Mouse (Mus musculus) retina, postnatal 1 day (tissue): Measurements from ENCODE around the gene Kcnn1.

Experiments used
- DNase-seq: peaks from one replicate; pipeline ENCODE4 v3.0.0-alpha.2; 2012

The Kcnn1 gene

DNA sequence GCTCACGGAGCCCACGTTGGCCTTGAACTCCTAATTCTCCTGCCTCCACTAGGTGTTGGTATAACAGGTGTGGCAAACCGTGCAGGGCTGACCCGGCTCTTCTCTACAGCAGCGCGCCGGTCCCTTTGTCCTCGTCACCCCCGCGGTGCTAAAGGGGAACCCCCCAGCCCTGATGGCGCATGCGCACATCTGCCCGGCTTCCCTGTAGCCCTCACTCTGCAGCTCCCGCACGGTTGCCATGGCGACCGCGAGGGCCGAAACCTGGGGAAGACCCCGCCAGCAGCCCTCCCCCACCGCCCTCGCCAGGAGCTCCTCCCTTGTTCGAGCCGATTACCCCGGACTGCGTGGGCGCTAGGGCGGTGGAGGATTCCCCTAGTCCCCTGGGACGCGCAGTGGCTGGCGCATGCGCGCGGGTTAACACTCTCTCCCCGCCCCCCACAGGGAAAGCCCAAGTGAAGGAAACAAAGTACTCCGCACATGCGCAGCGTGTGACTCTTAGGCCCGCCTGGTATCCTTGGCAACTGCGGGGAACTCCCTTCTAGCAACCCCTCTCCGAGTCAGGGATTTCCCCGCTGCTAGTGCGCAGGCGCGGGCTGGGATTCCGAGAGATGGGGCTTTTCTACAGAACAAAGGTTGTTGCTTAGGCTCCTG is 2.4 kb upstream of the Kcnn1 start:
- peak; percentile 100 for DNase-seq

DNA sequence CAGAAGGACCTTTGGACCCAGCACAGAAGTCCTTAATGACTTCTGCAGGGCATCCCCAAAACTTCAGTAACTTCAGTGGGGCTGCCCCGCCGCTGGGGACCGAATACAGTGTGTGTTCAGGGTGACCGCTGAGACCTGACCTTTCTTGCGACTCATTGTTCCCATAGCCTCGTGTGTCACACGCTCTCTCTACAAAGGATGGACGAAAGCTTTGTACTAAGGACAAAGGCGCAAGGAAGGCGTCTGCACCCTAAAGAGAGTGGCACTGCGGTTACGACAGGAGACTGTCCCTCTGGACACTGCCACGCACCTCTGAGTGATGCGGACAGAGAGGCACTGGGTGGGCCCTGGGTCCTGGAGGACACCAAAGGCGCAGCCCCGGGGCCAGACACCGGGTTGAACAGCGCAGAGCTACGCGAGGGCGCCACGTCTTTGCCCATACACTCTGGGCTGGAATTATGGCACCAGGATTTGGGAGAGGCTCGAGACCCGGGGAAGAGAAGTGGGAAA is 1.7 kb upstream of the Kcnn1 start:
- DNase-seq, result peak; percentile 61

DNA sequence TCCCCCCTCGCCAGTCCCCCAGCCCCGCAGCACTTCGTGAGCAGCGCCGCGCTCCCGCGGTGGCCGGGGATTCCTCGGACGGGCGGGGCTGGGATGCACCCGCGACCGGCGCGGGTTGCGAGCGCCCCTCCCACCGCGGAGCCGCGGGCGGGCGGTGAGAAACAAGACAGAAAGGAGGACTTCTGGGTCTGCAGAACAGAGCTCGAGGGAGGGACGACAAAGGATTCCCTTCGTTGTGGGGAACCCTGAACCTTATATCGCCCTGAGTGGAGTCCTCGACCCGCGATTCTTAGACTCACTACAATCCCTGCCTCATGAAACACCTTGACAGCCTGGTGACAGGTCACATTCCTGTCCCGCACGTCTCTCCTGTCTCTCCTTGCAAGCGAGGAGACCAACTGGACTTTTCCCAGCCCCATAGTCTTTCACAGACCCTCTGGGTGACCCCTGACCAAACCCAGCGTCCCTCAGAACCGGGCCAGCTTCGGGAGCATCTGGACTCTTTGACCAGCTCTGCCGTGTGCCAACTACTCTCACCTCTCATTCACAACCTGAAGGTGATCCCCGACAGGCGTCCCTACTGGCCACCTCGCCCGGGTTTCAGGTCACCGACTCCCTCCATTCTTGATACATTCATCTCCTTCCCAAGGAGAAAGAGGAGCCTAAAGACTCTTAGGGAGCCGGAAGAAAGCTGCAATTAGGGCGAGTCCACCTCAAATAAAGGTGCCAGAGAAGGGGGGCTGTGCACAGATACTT is 1.1 kb upstream of the Kcnn1 start:
- DNase-seq, result peak; percentile 57

DNA sequence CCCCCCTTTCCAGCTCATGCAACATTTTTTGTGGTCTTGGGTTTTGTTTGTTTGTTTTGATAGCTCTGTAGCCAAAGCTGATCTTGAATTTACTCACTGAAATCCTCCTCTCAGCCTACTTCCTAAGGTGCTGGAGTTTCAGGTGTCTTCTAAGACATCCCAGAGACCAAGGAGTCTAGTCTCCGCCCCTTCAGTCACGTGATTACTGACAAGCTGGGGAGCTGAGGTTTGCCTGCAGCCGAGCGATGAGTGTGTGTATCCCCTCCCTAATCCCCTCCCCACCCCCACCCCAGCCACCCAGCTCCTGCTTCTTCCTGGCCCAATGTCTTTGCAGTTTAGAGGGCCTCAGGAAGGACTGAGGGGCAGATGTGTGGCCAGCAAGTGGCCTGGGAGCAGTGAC is 5.5 kb downstream of the Kcnn1 start:
- peak; percentile 64 for DNase-seq

DNA sequence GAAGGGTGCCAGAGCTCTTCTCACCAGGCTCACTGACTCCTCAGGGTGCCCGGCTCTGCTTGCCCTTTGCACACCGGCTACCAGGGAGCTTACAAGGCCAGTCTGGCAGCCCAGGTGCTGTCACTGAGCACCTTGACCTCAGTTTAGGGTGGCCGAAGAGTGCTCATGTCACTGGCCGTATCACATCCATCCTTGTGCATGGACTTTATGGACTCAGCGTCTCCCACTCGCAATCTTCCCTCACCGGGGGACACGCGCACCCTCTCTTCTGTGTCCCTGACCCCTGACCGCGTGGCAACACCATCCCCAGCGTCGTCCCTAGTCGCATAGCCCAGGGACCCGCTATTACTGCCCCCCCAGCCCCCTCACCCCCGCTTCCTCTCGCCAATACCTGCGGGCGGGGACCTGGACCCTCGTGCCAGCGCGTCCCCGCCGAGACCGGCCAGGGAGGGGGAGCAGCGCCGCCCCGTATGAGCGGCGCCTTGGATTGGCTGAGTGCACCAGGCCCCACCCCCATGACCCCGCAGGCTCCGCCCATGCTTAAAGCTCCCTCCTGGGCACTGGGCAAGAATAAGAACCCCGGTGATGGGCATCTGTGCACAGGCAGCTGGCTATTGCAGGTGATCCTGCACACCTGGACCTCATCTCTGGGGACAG is 6.4 kb downstream of the Kcnn1 start:
- DNase-seq, result peak; percentile 80

DNA sequence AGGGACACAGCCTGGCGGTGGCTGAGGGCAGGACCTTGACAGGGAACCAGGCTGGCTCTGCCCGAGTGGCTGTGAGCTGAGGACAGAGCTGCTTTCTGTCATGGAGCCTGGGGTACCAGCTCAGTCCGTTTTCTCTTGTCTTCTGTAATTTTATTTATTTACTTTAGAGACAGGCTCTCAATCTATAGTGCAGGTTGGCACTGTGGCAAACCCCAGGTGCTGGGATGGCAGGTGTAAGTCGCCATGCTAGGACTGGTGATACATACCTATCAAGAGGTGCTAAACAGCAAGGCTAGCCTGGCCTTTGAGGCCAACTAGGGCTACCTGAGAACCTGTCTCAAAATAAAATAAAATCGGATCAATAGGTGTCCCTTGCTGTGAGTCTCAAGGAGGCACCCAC is 7.0 kb downstream of the Kcnn1 start:
- no peak for DNase-seq

DNA sequence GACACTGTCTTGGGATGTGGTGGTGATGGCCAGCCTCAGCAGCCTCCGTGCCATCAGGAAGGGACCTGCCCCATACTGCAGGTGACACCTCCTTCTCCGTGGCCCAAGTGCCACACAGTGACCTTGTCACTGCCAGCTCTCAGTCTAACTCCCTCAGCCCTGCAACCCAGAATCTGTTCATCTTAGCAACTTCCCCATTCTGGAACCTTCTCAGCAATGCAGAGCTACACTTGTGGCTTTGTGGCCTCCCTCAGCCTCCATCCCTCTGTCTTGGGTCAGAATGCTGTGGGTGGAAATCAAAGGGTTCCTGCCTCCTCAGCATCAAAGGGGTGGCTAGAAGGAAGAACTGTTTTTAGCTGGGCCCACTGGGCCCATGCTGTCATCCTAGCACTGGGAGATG is 9.2 kb downstream of the Kcnn1 start:
- DNase-seq, result no peak

DNA sequence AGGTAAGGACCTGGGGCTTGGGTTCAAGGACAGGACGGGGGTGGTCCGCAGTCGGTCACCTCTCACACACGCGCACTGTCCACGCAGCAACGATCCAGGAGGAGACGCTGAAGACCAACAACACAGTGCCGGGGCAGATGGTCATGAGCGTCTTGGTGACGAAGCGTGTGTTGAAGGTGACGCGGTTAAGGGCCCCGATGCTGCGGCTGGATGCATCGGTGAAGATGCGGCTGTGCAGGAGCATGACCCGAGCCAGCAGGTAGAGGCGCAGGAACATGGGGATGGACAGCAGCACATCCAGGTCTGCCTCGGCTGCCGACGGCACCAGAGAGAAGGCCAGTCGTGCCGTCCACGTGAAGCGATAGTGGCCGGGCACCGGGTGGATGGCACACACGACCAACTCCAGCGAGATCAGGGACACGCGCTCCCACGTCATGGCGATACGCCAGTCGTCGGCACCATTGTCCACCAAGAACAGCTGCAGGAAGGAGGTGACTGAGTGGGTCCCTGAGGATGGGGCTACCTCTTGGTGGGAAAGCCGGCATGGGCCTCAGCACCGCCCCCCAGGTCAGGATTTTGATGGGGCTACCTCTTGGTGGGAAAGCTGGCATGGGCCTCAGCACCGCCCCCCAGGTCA is 10.3 kb downstream of the Kcnn1 start:
- DNase-seq, result no peak

DNA sequence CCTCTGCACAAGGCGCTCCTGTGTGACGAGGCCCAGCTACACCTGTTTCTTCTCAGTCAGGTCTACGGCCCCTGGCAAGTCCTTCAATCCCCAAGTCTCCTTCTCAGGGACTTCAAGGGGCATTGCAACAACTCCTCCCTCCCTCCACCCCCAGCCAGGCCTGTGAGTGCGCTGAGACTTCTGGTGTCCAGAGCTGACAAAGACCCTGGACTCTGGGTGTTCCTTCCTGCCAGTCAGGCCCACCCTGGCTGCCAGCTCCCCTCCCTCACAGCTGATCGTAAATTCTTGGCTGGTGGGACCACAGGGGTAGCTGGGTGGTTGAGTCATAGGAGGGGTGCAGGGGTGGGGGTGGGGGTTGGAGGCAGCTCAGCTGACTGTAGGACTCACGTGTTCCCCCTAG is 11.2 kb downstream of the Kcnn1 start:
- DNase-seq, result no peak

DNA sequence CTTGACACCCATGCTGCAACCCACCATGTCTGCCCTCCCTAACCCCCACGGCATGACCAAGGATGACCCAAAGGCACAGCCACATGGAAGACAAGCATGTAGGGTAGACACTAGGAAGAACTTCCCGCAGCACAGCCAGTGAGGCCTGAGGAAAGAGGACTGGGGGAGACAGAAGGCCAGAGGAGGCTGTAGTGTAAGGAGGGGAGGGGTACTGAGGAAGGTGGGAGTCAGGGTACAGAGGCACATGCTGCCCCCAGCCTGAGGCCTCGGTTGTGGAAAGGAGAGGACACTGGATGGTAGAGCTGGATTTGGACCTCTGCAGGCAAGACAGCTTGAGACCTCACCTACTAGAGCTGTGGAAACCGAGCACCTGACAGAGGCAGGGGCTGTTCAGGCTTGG is 12.1 kb downstream of the Kcnn1 start:
- DNase-seq, result no peak

DNA sequence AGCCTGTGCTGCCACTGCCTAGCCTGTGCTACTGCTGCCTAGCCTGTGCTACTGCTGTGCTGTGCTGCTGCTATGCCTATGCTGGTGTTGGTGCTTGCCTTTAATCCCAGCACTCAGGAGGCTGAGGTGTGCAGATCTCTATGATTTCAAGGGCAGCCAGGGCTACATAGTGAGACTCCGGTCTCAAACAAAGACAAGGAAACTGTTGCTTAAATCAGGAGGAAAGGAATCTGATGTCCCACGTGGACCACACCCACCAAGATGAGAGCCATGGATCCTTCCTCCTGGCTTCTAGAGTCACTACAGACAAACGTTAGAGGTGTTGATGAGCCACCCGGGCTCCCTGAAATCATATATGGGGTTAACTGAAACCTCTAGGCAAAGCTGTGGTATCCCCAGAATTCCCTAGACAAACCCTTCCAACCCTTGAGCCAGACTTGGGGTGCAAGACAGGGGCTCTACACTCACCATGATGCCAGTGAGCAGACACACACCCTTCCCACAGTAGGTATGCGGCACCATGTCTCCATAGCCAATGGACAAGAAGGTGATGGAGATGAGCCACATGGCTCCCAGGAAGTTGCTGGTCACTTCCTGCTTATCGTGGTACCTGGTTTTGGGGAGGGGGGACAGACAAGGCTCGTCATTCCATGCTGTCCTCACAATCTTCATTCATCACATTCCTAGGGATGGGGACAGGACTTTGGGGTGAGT is 12.8 kb downstream of the Kcnn1 start:
- DNase-seq, result no peak

DNA sequence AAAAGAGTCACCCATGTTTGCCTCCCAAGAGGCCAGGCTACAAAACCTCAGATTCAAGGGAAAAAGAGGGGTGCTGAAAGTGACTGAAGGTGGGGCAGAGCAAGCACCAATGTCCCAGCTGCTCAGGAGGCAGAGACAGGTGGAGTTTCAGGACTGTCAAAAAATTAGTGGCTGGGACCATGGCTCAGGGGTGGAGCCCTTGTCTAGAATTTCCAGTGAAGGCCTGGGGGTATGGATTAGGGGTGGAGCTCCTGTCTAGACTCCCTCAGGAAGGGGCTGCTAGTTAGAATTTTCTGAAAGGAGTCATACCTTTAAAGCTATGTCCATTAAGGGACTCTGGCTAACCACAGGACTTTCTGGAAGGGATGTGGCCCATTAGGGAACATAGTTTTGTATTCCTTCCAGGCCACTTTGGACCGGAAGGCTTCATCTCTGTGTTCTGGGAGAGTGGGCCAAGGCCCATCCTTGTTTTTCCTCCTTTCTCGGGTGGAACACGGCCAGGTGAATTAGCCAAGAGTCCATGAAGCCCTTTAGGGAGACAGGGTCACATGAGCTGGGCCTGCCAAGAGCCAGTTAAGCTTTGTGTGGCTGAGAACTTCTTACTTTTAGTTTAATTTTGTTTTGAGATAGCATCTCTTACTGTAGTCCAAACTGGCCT is 13.6 kb downstream of the Kcnn1 start:
- DNase-seq, result no peak

DNA sequence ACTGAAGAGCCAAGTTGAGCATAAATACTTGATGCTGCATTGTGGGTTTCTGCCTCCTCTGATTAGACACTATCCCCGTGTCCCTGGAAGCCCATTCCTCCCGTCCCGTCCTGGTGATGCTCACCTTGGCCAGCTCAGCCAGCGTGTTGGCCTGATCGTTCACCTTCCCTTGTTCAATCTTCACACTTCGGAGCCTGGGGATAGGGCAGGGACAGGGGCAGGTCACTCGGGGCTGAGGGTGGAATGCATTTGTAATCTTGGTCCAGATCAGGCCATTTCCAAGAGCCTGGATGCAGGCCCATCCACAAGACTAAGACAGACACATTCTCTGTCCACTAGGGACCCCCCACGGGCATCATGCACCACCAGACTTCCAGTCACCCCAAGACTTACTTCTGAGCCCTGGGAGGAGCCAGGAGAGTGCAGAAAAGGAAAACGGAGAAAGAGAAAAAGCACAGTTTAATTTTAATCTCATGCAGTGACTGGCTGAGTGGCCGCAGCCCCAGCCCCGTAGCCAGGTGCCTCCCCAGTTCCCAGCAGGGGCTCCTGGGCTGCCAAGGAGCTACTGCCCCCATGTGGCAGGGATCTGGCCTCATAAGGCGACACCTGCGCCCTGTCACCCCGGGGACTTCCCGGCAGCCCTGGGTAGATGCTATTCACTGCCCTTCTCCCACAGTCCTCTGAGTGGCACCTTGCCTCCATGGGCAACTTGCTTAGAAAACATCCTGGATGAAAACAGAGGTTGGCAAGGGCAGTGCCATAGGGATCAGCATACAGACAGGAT is 16.5 kb downstream of the Kcnn1 start:
- DNase-seq, result no peak

DNA sequence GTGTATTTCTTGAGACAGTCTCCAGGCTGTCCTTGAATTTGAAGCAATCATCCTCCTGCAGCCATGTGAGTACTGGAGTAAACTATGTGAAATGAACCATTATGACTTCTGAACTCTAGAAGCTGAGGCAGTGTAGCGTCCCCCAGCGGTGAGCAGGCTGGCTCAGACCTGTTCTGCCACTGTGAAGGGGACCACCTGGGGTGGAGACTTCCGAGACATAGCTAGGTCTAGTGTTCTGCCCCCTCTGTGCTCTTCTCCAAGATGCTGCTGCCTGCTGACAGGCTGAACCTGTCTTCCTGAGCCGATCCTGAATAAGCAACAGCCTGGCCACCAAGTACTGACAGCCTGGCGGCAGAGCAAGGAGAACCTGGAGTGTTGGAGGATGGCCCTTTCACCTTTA is 17.9 kb downstream of the Kcnn1 start:
- no peak for DNase-seq

DNA sequence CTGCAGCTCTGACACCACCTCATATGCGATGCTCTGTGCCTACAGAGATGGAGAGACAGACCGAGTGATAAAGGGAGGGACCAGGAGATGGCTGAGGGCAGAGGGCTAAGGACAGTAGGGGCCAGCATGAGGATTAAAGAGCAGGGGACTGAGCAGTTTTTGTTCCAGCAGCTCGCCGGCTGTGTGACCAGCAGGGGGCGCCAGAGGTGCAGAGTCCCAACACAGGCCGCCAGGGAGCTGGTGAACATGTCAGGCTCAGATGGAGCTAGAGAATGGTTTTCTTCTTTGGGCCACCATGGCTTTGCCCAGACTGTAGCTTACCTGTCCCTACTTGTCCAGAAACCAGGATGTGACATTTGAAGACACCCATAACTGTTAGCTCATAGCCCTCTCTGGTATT is 18.5 kb downstream of the Kcnn1 start:
- DNase-seq, result peak; percentile 88

DNA sequence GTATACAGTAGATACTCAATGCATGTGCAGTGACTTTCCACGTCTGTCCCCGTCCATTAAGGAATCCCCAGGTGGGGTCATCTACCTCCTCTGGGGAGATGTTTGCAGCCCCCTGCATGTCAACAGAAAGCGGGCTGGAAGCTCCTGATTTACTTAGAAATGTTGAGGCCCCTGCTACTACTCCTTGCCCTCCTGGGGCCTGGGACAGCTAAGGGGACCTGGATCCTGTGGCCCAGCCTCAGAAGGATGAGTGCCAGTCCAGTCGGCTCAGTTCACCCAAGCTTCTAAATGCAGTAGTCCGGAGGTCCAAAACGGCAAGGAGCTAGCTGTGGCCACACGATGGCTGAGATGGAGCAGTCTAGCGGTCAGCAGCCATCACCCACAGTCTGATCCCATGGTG is 19.1 kb downstream of the Kcnn1 start:
- no peak for DNase-seq

DNA sequence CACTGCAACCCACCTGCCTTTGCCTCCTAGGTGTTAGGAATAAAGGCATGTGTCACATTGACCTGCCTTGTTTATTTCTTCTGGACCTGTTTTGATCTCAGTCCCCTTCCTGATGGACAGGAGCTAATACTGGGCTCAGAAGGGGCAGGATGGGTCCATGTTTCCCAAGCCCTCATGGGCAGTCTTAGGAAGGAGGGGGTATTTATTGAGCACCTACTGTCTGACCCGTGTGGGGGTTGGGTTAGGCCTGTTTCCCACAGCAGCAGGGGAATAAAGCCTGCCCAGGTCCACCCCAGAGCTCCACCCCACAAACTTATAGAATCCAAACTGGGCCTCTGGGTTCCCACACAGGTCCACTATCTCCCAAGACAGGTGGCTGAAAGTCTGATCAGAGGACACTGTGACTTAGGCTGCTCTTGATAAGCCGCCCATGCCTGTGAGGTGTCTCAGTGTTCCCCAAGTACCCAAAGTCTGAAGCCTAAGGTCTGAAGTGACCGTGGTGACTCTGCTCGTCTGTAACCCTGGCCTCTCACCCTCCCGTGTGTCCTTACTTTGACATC is 19.8 kb downstream of the Kcnn1 start:
- DNase-seq, result no peak

DNA sequence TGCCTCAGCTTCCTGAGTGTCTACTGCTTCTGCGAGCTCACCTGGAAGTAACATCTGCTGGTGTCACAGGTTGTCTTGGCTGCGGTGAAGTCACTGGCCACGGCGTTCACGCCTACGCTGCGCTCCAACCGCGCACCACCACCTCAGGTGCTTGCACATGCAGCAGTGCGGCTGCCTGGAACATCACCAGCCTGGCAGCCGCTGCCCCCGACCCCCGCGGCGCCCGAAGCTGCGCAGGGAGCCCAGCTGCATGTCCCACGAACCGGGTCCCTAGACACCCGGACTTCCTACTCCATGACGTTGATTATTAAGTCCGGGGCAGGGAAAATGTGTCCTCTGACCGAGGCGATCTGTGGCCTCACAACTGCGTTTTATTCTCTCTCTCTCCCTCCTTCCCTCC is 20.6 kb downstream of the Kcnn1 start:
- no peak for DNase-seq

DNA sequence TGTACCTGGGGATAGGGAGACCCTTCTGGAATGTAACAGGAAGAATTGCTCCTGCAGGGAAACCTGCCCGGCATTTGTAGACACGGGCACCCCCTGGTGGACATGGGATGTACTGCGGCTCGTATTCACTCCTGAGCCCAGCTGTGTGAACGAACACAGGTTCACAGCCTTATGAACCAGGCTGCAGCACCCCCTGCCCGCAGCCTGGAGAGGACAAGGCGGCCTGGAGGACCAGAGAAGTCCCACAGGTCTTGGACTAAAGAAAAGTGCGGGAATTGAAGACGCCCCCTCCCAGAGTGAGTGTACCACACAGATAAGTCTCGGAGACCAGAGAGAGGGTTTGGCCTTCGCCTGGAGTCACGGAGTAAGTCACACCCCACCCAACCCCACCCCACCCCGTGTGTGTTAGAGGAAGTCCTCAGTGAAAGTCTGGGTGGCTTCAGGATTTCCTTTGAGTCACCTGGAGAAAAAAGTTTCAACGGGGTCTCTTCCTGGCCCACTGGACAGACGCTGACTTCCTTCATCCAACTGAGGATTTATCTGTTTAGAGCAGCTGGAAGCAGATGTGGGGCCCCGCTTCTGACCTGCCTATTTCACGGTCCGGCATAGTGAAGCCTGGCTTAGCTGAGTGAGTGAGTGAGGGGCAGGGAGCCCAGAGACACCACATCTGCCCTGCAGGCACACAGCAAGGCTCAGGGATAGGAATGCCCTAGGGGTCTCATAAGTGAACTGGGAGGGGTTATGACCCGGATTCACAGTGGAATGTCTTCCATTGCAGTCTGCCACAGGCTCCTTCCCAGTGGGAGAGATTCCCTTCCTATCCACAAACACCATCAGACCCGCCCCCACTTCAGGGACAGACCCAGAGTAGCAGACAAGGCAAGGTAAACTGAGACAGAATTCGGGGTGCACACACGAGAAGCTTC is 21.6 kb downstream of the Kcnn1 start:
- peak; percentile 88 for DNase-seq

DNA sequence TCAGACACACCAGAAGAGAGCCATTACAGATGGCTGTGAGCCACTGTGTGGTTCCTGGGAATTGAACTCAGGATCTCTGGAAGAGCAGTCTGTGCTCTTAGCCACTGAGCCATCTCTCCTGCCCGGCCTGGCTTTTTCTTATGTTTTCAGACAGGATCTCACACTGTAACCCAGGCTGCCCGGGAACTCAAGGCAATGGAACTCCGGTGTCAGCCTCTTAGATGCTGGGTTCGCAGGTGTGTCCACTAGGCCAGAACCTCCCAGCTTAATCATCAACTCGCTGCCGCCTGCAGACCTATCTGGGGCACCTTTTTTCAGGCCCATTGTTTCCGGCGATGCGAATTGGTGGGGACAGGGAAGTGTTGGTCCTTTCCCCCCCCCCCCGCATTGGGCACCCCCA is 22.5 kb downstream of the Kcnn1 start:
- no peak for DNase-seq
